Mouse (Mus musculus): ENCODE measurements around the gene Lfng.

DNA sequence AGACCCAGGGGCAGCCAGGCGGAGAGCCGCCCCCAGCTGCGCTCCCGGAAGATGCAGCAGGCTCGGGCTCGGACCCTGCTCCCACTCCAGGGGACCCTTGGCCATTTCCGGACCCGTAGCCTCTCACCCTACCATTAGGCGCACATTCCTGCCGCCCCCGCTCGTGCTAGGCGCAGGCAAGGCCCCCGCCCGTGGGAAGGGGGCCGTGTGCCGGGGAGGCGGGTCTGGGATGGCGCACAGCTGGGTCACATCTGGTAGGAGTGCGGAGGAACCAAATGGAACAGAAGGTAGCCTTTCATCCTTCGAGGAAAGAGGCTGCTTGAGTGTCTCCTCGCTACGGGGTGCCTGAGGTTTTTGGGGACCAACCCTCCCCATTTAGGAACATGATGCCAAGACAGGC, 734 bp upstream of the Lfng start:
- TF ChIP-seq MYC (IDR thresholded peaks at IDR 0.05; ENCODE audit: low read depth, low read length), result no peak
- TF ChIP-seq CTCF (conservative IDR thresholded peaks at IDR 0.05 in 1 of 2, IDR thresholded peaks at IDR 0.05 in 1 of 2; ENCODE audit: low read depth in 2 of 2, low read length in 2 of 2), result no peak
- no peak for TF ChIP-seq POLR2A (IDR thresholded peaks at IDR 0.05; ENCODE audit: low read depth, low read length)
- no peak for TF ChIP-seq MAX (IDR thresholded peaks at IDR 0.05; ENCODE audit: low read length)
- no peak for TF ChIP-seq MAFK (IDR thresholded peaks at IDR 0.05; ENCODE audit: insufficient replicate concordance, low read length)
- TF ChIP-seq USF1 (IDR thresholded peaks at IDR 0.05; ENCODE audit: low read depth, low read length), result no peak

Data from CH12.LX (cell line).